Mouse (Mus musculus) E14TG2a.4 (cell line): Measurements from ENCODE around the gene Clcn6.

ENCODE experiments used
- CTCF ChIP-seq: conservative IDR thresholded peaks from 2 replicates; pipeline ENCODE4 v1.5.1; 2014; ENCODE audit warnings: low read length
- NANOG ChIP-seq: IDR thresholded peaks from 2 replicates; pipeline ENCODE4 v1.6.1; 2014; ENCODE audit warnings: borderline replicate concordance, low read length, mixed read lengths
- POU5F1 ChIP-seq: IDR thresholded peaks from 2 replicates; pipeline ENCODE4 v1.6.1; 2014; ENCODE audit warnings: low read length, borderline replicate concordance

DNA sequence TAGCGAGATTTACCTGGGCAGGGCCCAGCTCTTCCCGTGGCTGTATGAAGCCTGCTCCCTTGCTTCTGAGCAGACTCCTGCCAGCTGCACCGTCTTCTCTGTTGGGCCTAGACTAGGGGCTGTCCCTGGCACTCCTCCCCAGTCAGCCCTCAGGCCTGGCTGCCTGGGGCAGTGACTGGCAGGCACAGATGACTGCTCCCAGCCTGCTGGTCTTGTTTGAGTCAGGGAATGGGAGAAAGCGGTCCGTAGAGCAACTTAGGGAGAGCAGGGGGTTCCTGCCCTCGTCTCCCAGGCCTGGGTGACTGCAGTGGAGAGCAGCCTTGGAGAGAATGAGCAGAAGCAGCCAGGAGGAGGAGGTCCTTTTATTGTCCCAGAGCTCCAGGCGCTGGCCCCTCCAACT is 17.6 kb upstream of the Clcn6 start:
- TF ChIP-seq CTCF = no peak
- no peak for TF ChIP-seq POU5F1
- TF ChIP-seq NANOG = no peak
